Mouse (Mus musculus): Measurements from ENCODE around the gene Olfr484. TPM values are rescaled to one million over a fixed set of nuclear protein-coding genes. Genes with fewer than 3 reads are reported as not detected.
"Not testable (repeated sequence)": the region's sequence is repeated elsewhere in the genome, so short reads cannot be mapped to it uniquely, and the experiment has no call there.

Gene Olfr484
- not detected in 2 replicates for polyA plus RNA-seq (2016; fragmentation: Nextera tagmentation; extraction: Ambion mirVana)

- H3K9me3 ChIP-seq (replicated peaks) = no peaks in the 10 kb centered on the region
- H3K4me3 ChIP-seq = no peak within 1 kb of the TSS
- H3K4me1 ChIP-seq = no peaks in the 10 kb centered on the region
- DNase-seq (ENCODE audit: low spot score) = no peak
- no peaks in the 10 kb centered on the region for H3K27me3 ChIP-seq (ENCODE audit: low read depth, poor library complexity, severe bottlenecking)
- no peaks in the 10 kb centered on the region for H3K36me3 ChIP-seq
- no peak within 1 kb of the TSS for H3K27ac ChIP-seq
Measured at GRCm38 (mm10) chr7:108127349-108127748, at the start of gene Olfr484. Gene Olfr484 (minus strand): TSS chr7:108127449.

- WGBS = 86% methylated on average over 1 of the region's 1 CpGs
- DNase-seq (ENCODE audit: low spot score); H3K4me1 ChIP-seq; H3K4me3 ChIP-seq; H3K9me3 ChIP-seq (replicated peaks); H3K36me3 ChIP-seq; H3K27ac ChIP-seq; H3K27me3 ChIP-seq (ENCODE audit: low read depth, poor library complexity, severe bottlenecking): not testable (repeated sequence)
Measured at GRCm38 (mm10) chr7:108172642-108173041, 45.4 kb upstream of the Olfr484 start, which contains the start of gene Olfr486. Gene Olfr486 (minus strand): TSS chr7:108172742.

GRCm38 (mm10) chr7:108159771-108160170 lies 32.5 kb upstream of the Olfr484 start, which contains the start of gene Olfr485:
Gene Olfr485 (minus strand): TSS chr7:108159871.
- Histone ChIP-seq H3K27ac (no peak within 1 kb of the TSS), H3K36me3 (no peaks in the 10 kb centered on the region), H3K4me1 (no peaks in the 10 kb centered on the region), H3K9me3 (replicated peaks) (no peaks in the 10 kb centered on the region), H3K27me3 (ENCODE audit: low read depth, poor library complexity, severe bottlenecking) (no peaks in the 10 kb centered on the region), H3K4me3 (no peak within 1 kb of the TSS)
- no peak for DNase-seq (ENCODE audit: low spot score)

- no peaks in the 10 kb centered on the region for H3K9me3 ChIP-seq (replicated peaks)
- DNase-seq (ENCODE audit: low spot score) = no peak
- H3K4me3 ChIP-seq = no peak overlapping the region
- H3K36me3 ChIP-seq = no peaks in the 10 kb centered on the region
- no peaks in the 10 kb centered on the region for H3K27me3 ChIP-seq (ENCODE audit: low read depth, poor library complexity, severe bottlenecking)
- H3K4me1 ChIP-seq = no peaks in the 10 kb centered on the region
- H3K27ac ChIP-seq = no peak overlapping the region
- 80% methylated on average over 1 of the region's 1 CpGs for WGBS
Measured at GRCm38 (mm10) chr7:108121416-108121815, 5.8 kb downstream of the Olfr484 start.

GRCm38 (mm10) chr7:108120681-108121080 lies 6.6 kb downstream of the Olfr484 start:
- no peak overlapping the region for H3K4me3 ChIP-seq
- H3K27ac ChIP-seq = no peak overlapping the region
- H3K9me3 ChIP-seq (replicated peaks) = no peaks in the 10 kb centered on the region
- no peaks in the 10 kb centered on the region for H3K27me3 ChIP-seq (ENCODE audit: low read depth, poor library complexity, severe bottlenecking)
- no peak for DNase-seq (ENCODE audit: low spot score)
- no peaks in the 10 kb centered on the region for H3K36me3 ChIP-seq
- no peaks in the 10 kb centered on the region for H3K4me1 ChIP-seq
- 10% methylated on average over 1 of the region's 1 CpGs for WGBS

GRCm38 (mm10) chr7:108100549-108100948 lies 26.7 kb downstream of the Olfr484 start, which contains the start of gene Olfr483:
Gene Olfr483 (plus strand): TSS chr7:108100849.
- Histone ChIP-seq H3K36me3 (no peaks in the 10 kb centered on the region), H3K27ac (no peak within 1 kb of the TSS), H3K4me3 (no peak within 1 kb of the TSS), H3K27me3 (ENCODE audit: low read depth, poor library complexity, severe bottlenecking) (no peaks in the 10 kb centered on the region), H3K4me1 (no peaks in the 10 kb centered on the region), H3K9me3 (replicated peaks) (no peaks in the 10 kb centered on the region)
- no peak for DNase-seq (ENCODE audit: low spot score)
- 86% methylated on average over 1 of the region's 1 CpGs for WGBS

- DNase-seq (ENCODE audit: low spot score) = no peak
- Histone ChIP-seq H3K36me3 (no peaks in the 10 kb centered on the region), H3K9me3 (replicated peaks) (no peaks in the 10 kb centered on the region), H3K4me1 (no peaks in the 10 kb centered on the region), H3K27me3 (ENCODE audit: low read depth, poor library complexity, severe bottlenecking) (no peaks in the 10 kb centered on the region), H3K27ac (no peak within 1 kb of the TSS), H3K4me3 (no peak within 1 kb of the TSS)
- 85% methylated on average over 1 of the region's 1 CpGs for WGBS
Measured at GRCm38 (mm10) chr7:108097486-108097885, 29.8 kb downstream of the Olfr484 start, which contains the start of gene Olfr482. Gene Olfr482 (minus strand): TSS chr7:108097586.

- H3K36me3 ChIP-seq = no peaks in the 10 kb centered on the region
- H3K27me3 ChIP-seq (ENCODE audit: low read depth, poor library complexity, severe bottlenecking) = no peaks in the 10 kb centered on the region
- no peak for DNase-seq (ENCODE audit: low spot score)
- no peaks in the 10 kb centered on the region for H3K4me1 ChIP-seq
- no peak within 1 kb of the TSS for H3K4me3 ChIP-seq
- H3K27ac ChIP-seq = no peak within 1 kb of the TSS
- no peaks in the 10 kb centered on the region for H3K9me3 ChIP-seq (replicated peaks)
Measured at GRCm38 (mm10) chr7:108079555-108079954, 47.7 kb downstream of the Olfr484 start, which contains the start of gene Olfr481. Gene Olfr481 (plus strand): TSS chr7:108079855.

Other genes with a start within 250 kb of the Olfr484 start
- gene Olfr472, start 229.5 kb downstream of the Olfr484 start, polyA plus RNA-seq (2016; fragmentation: Nextera tagmentation; extraction: Ambion mirVana) = not detected in 2 replicates
- not detected in 2 replicates for gene Olfr473, start 197.0 kb downstream of the Olfr484 start, polyA plus RNA-seq (2016; fragmentation: Nextera tagmentation; extraction: Ambion mirVana)
- gene Olfr474, start 172.8 kb downstream of the Olfr484 start, polyA plus RNA-seq (2016; fragmentation: Nextera tagmentation; extraction: Ambion mirVana) = not detected in 2 replicates
- gene Olfr476, start 162.6 kb downstream of the Olfr484 start, polyA plus RNA-seq (2016; fragmentation: Nextera tagmentation; extraction: Ambion mirVana) = not detected in 2 replicates
- not detected in 2 replicates for gene Olfr477, start 140.8 kb downstream of the Olfr484 start, polyA plus RNA-seq (2016; fragmentation: Nextera tagmentation; extraction: Ambion mirVana)
- gene Olfr478, start 93.5 kb downstream of the Olfr484 start, polyA plus RNA-seq (2016; fragmentation: Nextera tagmentation; extraction: Ambion mirVana) = not detected in 2 replicates
- not detected in 2 replicates for gene Olfr479, start 76.8 kb downstream of the Olfr484 start, polyA plus RNA-seq (2016; fragmentation: Nextera tagmentation; extraction: Ambion mirVana)
- not detected in 2 replicates for gene Olfr480, start 60.1 kb downstream of the Olfr484 start, polyA plus RNA-seq (2016; fragmentation: Nextera tagmentation; extraction: Ambion mirVana)
- not detected in 2 replicates for gene Olfr481, start 47.6 kb downstream of the Olfr484 start, polyA plus RNA-seq (2016; fragmentation: Nextera tagmentation; extraction: Ambion mirVana)
- 0.10 TPM in 2 replicates for gene Olfr482, start 29.9 kb downstream of the Olfr484 start, polyA plus RNA-seq (2016; fragmentation: Nextera tagmentation; extraction: Ambion mirVana)
- gene Olfr483, start 26.6 kb downstream of the Olfr484 start, polyA plus RNA-seq (2016; fragmentation: Nextera tagmentation; extraction: Ambion mirVana) = not detected in 2 replicates
- gene Olfr485, start 32.4 kb upstream of the Olfr484 start, polyA plus RNA-seq (2016; fragmentation: Nextera tagmentation; extraction: Ambion mirVana) = not detected in 2 replicates
- gene Olfr486, start 45.3 kb upstream of the Olfr484 start, polyA plus RNA-seq (2016; fragmentation: Nextera tagmentation; extraction: Ambion mirVana) = not detected in 2 replicates
- gene Olfr487, start 87.2 kb upstream of the Olfr484 start, polyA plus RNA-seq (2016; fragmentation: Nextera tagmentation; extraction: Ambion mirVana) = not detected in 2 replicates
- gene Olfr488, start 130.9 kb upstream of the Olfr484 start, polyA plus RNA-seq (2016; fragmentation: Nextera tagmentation; extraction: Ambion mirVana) = not detected in 2 replicates
- gene Olfr490, start 161.5 kb upstream of the Olfr484 start, polyA plus RNA-seq (2016; fragmentation: Nextera tagmentation; extraction: Ambion mirVana) = not detected in 2 replicates
- not detected in 2 replicates for gene Olfr491, start 186.0 kb upstream of the Olfr484 start, polyA plus RNA-seq (2016; fragmentation: Nextera tagmentation; extraction: Ambion mirVana)
- not detected in 2 replicates for gene Olfr492, start 196.2 kb upstream of the Olfr484 start, polyA plus RNA-seq (2016; fragmentation: Nextera tagmentation; extraction: Ambion mirVana)
- not detected in 2 replicates for gene Olfr493, start 219.5 kb upstream of the Olfr484 start, polyA plus RNA-seq (2016; fragmentation: Nextera tagmentation; extraction: Ambion mirVana)
- not detected in 2 replicates for gene Olfr494, start 237.9 kb upstream of the Olfr484 start, polyA plus RNA-seq (2016; fragmentation: Nextera tagmentation; extraction: Ambion mirVana)